Mouse (Mus musculus) spleen, adult 2 months (tissue): ENCODE results near the gene Ccdc33.

Experiments used
- CTCF ChIP-seq: fragments of 200-500 bp; IDR thresholded peaks from 2 replicates; pipeline ENCODE4 v1.5.1; 2011; ENCODE audit warnings: mild to moderate bottlenecking, inconsistent platforms; ENCODE audit not compliant: insufficient read depth, insufficient read length, insufficient replicate concordance; ENCODE audit errors: extremely low read depth
- POLR2A ChIP-seq: fragments of 200-500 bp; IDR thresholded peaks from 2 replicates; pipeline ENCODE4 v1.6.1; 2011; ENCODE audit warnings: low read depth, low read length, inconsistent platforms

DNA sequence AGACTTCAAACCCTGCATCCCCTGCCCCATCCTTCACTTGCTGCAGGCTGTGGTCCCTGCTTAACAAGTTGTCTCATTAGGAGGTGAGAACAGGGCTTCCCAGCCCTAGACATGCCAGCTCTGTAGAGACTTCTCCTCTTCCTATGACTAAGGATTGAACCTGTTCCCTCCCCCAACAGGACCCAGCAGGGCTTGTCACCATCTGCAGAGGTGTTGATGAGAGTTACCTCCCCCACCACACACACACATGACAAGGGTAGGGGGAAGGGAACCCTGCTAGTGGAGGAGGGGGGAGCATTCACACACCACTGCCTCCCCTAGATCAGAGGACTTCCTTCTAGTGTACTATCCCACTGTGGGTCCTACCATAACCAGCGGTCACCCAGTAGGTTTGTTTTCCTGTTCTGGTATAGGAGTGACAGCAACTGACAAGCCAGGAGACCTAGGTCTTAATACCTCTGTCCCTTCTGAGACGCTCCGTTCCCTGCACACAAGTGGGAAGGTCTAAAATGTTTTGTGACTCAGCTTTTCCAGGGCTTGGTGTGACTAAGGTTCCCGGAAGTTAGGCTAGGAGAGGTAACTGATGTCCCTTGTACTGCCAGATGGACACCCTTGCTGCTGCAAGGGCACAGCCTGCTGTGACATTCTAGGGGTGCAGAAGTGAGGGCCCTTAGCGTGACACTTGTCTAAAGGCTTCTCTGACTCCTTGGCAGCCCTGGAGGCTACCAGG is 18.6 kb downstream of the Ccdc33 start:
- TF ChIP-seq POLR2A (no peak), CTCF (no peak)
